Mouse (Mus musculus) induced T-regulatory cell, adult 2 months (primary cell): ENCODE data around the gene Dlx2.

Source experiments
- DNase-seq: peaks from one replicate; pipeline ENCODE4 v3.0.0-alpha.2; 2012; ENCODE audit warnings: low read depth

Dlx2 gene

DNA sequence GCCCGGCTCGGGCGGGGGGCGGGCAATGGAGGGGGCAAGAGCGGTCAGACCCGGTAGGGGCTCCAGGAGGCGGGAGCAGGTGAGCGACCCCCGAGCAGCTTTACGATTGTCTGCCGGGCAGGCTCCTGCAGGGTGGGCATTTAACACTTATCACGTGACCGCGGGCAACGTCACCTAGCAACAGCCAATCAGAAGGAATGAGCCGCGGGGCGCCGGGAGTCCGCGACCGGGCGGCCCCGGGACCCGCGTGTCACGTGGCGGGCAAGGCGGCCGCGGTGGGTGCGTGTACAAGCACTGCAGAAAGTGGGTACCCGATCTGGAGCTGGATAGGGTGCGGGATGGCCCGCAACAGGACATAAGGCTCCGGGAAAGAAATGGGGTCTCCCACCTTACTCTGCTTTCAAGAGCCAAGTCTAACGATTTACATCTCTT, at the start of gene Dlx2:
Gene Dlx2, minus strand, starts transcription at position 115 of the 432 bp plus-strand sequence.
- peak; percentile 43 for DNase-seq

DNA sequence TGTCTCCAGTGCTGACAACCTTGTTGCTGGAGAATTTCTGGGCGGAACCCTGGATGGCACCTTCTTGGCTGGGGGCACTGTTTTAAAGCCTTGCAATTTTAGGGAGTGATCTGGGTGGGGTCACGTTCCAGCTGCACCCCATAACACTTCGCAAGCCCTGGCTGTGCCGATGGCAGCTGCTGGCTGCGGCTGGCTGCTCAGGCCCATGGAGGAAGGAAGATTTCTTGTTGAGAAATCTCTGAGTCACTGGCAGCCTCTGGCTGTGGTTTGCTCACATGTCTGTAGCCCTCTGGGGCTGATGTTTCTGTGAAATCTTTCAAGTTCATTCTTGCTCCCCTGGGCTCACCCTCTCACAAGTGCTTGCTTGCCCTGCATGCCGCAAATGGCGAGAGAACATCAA, 47.9 kb upstream of the Dlx2 start:
- DNase-seq, result no peak

DNA sequence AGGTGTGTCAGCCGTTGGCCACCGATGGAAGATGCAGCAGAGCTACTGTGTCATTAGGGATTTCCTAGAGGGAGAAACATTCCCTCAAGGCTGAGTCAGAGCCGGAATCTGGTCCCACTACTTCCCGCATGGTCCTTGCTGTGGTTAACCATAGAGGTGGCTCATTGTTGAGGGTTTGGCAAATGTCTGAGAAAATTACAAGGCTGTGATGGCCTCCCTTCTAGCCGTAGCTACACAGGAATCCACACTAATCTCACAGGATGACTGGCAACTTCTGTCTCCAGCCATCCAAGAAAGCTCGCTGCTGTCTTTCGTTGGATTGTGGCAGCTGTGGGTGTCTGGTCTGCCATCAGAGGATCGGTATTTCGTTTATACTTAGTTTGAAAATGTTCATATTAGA, 42.6 kb upstream of the Dlx2 start:
- no peak for DNase-seq

DNA sequence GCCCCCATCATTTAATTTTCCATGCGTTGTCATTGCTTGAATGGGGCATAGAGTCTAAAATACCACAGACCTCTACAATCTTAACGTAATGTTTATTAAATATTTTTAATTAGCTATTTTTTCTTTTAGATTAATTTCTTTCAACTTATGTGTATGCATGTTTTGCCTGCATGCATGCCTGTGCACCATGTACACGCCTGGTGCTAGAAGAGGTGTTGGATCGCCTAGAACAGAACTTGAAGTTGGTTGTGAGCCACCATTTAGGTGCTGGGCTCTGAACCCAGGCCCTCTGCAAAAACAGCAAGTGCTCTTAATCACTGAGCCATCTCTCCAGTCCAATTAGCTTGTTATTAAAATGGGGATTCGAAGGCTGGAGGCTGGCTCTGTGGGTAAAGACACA, 34.9 kb upstream of the Dlx2 start:
- DNase-seq, result no peak

DNA sequence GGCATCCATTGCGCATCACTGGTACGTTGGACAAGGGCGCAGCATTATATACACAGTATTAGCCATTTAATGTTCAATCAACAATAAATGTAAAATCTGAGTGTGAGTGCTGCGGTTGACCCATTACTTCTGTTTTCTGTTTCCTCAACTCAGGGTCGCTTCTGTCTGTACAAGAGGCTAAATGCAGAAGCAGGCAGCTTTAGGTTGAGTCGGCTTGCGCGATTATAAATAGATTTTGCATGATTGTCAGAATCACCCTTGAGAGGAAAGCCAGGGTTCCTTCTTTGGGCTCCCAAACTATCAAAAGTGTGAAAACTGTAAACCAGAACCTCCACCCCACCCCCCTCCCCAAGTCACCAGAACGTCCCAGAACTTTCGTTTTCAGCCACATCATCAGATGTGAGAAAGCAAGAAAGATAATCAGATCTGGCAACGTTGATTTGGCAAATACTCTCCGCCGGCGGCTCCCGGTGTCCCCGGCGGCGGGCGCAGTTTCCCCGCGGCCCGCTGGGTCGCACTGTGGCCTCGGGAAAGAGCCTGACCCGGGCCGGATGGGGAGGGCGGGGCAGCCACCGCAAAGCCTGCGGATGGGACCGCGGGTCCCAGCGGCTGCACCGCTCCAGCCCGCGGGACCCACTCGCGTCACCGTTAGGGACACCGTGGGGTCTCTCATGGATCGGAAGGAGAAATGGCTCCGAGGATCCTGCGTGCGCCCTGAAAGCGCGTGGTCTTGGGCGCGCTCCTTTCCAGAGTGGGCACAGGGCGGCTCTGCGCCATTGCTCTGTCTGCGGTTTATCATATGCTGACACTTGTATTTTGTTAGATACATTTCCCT, 34.3 kb upstream of the Dlx2 start:
- peak; percentile 50 for DNase-seq

DNA sequence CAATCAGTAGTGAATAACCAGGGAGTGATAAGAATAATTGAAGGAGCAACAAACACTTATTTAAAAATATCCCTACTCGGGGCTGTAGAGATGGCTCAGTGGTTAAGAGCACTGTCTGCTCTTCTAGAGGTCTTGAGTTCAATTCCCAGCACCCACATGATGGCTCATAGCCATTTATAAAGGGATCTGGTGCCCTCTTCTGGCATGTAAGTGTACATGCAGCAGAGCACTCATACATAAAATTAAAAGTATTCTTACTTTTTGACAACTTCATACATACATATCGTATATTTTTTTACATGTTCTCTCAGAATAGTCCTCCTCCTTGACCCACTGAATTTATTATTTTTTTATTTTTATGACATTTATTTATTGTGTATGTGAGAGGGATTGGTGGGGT, 30.5 kb upstream of the Dlx2 start:
- DNase-seq, result no peak

DNA sequence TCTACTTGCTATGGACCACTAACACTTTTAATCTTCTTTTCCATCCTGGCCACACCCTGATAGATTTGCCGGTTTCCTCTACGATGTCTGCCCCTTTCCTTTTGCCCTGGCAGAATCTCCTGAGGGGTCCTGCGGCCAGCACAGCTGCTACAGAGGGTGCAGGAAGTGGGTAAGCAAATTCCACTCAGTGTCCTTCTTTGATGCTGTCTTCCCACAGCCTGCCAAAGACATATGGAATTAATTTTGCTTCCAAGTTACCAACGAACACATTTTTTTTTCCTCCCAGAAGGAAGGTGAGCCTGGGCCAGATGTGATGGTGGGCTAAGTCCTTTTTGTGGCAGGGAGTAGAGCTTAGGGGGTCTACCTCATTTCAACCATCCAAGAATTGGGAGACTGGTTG, 27.2 kb upstream of the Dlx2 start:
- DNase-seq, result no peak

DNA sequence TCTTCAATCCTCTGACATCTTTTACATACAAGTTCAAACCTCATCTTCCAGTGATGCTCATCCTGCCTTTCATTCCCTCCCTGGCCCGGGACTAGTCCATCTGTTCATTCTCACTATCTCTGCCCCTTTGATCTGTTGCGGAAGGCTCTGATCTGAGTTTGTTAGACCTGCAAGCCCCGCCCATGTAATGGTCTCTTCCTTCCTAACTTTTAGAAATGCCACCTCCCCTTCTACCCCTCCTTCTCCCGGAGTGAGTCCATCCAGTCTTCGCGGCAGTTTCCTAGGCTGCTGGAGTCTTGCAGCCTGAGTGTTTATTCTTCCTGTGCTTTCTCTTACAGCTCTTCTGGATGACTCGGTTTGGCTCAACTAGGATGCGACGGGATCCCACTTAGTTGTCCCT, 19.9 kb upstream of the Dlx2 start:
- no peak for DNase-seq

DNA sequence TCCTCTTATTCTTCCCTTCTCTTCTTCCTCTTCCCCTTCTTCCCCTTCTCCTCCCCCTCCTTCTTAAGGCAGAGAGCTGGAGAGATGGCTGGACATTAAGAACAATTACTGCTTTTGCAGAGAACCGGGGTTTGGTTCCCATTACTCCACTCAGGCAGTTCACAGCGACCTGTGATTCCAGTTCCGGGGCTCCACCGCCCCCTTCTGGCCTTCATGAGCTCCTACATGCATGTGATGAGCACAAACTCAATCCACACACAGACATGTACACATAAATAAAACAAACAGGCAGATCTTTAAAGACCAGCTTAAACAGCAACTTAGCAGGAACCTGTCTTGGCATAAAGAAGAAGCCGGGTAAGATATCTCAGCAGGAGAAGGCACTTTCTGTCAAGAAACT, 9.5 kb upstream of the Dlx2 start:
- peak; percentile 21 for DNase-seq

DNA sequence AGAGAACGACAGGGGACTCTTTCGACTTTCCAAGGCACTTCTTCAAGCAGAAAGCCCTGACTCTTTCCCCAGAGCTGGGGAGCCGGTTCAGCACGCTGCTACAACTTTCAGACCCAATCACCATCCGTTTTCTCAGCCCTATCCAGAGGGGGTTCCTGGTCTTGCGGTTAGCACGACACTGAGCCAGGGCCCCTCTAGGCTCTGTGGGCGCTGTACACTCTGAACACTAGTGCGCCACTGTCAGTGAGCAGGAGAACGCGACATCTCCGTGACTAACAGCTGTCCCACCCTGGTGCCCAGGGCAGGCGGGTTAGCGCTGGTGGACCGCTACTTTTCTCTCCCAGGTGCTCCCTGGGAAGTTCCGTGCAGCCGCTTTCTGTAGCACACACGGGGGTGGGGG, 5.2 kb upstream of the Dlx2 start:
- DNase-seq, result peak; percentile 4

DNA sequence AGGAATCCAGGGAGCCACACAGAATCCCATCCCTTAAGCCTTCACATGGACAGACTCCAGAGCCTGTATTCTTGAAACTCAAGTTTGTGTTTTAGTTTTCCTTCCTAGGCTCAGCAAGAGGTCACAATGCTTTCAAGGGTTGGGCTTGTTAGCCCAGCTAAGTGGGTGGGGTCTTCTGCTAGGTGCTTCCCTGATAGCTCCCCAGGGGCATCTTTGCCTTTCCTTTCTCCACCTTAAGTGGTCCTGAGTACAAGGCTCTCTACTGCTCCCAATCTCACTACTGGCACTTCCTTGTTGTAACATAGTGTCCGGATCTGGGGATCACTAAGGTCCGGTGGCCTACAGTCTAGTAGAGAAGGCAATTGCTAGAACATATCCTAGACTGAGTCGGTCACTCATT, 3.8 kb upstream of the Dlx2 start:
- DNase-seq, result peak; percentile 3

DNA sequence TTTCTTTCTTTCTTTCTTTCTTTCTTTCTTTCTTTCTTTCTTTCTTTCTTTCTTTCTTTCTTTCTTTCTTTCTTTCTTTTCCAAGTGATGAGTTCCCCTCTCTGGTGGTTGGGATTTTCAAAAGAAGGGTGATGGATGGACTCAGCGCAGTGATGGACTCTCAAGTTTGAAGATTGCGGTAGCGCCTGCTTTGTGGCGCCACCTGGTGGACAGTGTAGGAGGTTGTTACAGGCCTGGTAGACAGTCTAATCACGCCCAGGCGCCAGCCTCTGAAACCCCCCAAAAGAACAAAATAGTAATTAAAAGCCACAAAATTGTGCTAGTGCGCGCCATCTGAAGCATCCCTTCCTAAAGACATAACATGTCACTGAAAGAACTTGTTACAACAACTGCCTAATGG, 1.3 kb upstream of the Dlx2 start:
- peak; percentile 87 for DNase-seq

DNA sequence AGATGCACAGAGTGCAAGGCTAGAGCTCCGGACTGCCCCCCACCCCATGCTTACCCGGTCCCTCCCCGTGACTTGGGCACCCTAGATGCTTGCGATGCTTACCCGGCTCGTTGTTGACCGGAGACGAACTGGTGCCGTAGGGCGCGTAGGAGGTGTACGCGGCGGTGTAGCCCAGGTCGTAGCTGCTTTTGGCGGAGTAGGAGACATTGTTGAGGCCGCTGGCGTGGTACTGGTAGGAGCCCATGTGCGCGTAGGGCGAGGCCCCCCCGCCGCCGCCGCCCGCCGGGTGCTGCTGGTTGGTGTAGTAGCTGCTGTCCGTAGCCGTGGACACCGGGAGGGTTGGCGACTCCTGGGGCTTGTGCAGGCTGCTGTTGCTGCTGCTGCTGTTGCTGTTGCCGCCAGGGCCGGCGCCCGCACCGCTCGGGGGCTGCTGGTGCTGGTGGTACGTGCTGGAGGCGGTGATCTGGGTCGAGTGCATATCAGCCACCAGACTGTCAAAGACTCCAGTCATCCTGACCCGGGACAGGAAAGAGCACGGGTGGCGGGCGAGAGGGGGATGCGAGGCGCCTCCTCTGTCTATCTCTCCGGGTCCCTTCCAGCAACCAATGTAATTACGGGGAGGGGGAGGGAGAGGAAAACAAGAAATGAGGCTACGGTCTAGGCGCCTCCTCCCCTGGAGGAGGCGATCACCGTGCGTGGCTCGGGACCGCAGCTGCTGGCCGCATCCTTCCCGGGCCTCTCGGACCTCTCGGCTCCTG, 493 bp downstream of the Dlx2 start:
- DNase-seq, result peak; percentile 58

DNA sequence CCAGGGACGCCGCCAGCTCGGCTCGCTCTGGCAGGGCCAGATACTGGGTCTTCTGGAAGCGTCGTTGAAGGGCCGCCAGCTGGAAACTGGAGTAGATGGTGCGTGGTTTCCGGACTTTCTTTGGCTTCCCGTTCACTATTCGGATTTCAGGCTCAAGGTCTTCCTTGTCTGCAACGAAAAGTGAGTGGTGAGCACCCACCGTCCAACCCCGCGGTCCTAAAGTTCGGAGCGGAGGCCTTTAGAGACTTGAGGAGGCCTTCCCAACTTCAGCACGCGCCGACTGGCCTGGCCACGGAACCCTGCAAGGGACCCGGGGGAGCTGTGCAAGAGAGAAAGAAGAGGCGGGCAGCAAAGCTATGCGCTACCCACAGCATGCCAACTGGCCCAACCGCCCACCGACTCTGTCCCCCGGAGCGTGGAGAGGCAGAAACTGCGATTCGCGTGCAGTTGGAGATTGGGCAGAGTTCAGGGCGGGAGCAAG, 1.1 kb downstream of the Dlx2 start:
- peak; percentile 53 for DNase-seq

DNA sequence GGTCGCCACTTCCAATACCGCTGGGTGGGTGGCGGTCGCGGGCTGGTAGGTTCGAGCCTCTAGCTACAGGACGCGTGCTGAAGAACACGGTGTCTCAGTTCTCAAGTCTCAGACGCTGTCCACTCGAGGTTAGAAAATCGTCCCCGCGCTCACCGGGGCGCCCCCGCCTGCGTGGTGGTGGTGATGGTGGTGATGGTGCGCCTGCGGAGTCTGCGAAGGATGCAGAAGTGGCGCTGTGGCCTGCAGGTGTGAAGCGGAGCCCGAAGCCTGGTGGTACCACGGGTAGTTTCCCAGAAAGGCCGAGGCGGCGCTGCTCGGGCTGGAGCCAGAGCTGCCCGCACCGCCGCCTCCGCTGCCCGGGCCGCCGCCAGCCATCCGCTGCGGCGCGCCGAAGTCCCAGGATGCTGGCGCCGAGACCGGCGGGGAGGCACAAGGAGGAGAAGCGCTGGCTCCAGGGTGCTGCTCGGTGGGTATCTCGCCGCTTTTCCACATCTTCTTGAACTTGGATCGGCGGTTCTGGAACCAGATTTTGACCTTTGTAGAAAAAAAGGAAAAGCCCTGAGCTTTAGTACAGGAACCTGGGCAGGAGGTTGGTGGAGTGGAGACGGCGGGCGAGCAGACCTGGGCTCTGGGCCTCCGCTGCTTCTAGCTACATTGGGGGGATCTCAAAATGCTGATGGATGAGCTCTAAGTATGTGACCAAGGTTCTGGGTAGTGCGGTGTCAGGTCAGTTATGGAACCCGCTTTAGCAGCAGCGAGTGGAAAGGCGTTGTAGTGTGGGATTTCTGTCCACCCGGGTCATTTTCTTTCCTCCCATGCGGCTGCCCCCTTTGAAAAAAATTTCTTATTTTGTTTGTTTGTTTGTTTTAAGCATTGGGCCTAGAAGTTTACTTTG, 1.9 kb downstream of the Dlx2 start:
- DNase-seq, result peak; percentile 45

DNA sequence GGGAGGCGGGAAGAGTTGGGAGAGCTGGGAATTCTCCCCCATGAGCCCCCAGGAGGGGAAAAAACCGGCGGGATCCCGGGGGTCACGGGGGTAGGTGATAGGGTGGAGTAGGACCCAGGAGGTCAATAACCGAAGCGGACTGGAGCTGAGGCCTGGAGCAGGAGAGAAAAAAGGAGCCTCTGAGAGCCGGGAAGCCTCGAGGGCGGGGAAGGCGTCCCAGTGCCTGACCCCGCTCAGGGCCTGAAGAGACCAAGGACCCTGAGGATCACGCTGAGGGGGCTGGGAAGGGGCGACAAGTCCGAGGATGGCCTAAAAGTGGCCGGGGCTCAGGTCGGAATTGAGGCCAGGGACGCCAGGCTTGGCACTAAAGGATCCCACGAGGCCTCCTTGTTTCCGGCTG, 2.6 kb downstream of the Dlx2 start:
- DNase-seq, result peak; percentile 3

DNA sequence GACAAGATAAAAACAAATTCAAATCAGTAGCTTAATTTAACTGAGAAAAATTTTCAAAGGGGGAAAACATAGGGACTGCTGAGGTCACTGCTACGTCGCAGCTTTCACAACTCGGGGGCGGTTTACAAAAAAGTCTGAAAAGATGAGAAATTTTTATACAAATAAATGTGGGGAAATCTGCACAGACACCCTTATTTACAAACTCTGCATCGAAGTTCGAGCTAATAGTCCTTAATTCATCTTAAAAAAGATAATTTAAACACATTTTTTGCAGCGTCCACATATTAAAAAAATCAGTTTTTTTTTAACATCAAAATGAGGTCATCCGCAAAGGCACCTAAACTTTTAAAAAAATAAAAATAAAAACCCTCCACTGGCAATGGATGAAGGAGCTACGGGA, 3.0 kb downstream of the Dlx2 start:
- no peak for DNase-seq

DNA sequence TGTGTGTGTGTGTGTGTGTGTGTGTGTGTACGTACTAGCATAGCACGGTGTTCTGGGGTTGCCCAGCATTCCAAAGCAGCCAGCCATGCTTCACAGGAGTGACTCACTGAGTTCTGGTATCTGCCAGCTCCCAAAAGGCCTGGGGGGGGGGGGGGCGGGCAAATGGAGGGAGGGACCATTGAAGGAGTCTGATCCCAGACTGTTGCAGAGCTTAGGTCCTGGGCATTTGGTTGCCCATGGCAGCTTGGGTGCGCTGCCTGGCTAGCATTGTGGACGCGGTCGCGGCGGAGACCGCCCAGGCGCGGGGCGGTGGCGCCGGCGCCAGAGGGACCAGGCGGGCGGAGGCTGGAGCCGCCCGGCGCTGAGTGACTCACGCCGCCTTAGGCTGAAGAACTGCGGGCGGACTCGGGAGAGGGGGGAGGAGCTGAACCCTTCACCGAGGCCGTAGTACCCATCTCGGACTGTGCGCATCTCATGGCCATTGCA, 3.7 kb downstream of the Dlx2 start:
- DNase-seq, result peak; percentile 32

DNA sequence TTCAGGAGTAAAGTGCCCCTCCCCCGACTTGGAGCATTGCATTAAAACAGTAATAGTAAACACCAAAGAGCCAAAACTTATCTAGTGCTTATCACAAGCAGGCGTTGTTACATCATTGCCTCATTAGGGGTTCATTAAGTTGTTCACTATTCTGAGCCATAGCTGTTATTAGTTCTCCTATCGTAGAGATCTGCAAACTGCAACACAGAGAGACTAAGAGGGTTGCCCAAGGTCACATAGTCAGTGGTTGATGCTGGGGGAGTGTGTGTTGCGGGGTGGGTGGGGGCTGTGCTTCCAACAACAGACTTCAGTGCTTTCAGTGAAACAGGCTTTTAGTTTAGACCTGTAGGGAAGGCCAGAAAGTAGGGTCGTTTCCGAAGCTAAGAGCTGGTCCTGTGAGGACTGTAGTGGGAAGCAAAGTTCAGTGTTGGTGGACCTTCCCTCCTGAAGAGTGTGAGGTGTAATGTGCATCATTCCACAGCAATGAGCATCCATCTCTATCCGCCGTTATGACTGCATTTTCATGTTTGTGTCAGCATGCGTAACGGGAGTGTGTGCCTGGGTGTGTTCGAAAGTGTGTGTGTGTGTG, 4.2 kb downstream of the Dlx2 start:
- DNase-seq, result peak; percentile 31

DNA sequence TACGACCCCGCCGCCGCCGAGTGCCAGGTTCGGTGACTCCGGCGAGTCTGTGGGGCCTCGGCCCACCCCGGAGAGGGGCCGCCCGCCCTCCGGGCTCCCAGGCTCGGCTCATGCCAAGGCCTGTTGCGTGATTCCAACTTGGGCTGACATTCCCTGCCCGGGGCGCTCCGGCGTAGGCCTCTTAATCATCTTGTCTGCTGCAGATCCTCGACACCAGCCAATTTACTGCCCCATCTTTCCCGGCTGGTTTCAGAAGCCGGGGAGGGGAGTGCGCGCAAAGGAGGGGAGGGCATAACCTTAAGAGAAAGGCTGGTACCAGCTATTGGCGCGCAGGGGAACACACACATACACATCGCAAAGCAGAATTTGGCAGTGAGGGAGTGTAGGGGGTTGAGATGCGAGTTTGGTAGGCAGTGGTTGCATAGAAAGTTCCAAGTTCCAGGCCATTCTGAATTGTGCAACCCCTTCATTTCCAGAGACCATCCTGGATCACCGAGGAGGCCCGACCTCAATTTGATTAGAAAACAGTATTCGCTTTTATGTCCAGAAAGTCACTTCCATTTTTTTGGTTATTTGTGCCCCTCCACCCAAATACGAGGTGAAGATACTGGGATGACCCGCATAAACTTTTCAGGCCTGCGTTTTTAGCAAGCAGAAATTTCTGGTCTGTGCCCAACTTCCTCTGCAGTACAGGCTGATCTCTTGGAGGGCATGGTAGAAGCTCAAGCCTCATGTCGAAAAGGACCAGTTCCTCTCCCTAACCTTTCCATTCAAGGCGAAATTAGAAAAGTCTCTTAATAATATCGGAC, 4.9 kb downstream of the Dlx2 start:
- no peak for DNase-seq
